Mouse (Mus musculus) thymus, postnatal 25 days (tissue): ENCODE data around the gene Rprd1b.

Experiments used
- DNase-seq: peaks from one replicate; pipeline ENCODE4 v3.0.0; 2022

Rprd1b gene

DNA sequence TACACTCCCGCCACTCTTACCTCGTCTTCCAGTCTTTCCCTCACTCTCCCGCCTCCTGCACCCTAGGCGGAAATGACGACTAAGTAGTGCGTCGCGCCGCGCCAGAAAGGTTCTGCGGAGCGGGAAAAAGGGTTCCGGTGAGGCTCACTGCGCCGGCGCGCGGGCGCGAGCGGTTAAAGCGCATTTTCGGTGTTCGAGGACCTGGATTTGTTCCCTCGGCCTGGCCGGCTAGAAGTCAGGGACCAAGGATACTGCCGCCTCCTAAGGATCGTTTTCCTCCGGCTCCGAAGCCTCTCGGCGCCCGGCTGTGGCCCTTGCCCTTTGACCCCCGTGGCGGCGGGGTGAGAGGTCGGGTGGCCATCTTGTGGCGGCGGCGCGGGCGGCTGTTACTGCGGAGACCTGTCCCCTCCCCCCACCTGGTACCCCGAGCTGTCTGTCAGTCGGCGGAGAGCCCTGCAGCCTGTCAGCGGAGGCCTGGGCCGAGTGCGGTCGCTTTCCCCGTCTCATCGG is at the start of gene Rprd1b, which contains the start of gene Tti1:
TSS of gene Rprd1b (plus strand) at position 144 of the 510 bp plus-strand sequence.
TSS of gene Tti1 (minus strand) at position 80 of the 510 bp plus-strand sequence.
- DNase-seq = peak; percentile 94

DNA sequence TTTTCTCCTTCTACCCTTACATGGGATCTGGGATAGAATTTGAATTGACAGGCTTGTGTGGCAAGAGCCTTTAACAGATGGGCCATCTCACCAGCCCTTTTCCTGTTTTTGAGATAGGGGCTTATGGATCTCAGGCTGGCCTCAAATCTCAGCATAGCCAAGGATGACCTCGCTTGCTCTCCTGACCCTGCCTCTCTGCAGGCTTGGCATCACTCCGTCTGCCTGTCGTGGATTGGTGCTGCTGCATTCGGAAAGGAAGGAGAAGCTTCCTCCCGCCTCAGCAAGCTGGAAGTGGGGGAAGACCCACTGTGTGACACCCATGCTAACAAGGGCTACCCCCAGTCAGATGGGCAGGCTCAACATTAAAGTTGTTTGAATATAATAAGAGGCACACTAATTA is 49.1 kb upstream of the Rprd1b start:
- no peak for DNase-seq

DNA sequence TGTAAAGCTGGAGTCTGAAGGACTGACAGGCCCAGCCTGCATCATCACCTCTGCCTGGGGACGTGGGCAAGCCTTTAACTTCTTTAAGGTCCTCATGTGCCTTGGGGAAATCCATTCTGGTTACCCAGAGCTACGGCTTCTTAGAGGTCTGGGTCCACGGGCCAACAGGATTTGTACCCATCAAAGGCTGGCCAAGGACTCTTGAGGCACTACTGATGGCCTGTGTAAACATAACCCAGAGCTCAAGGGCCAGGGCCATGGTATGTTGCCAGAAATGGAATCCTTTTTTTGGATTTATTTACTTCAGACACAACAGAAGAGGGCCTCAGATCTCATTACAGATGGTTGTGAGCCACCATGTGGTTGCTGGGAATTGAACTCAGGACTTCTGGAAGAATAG is 45.6 kb upstream of the Rprd1b start:
- DNase-seq = no peak

DNA sequence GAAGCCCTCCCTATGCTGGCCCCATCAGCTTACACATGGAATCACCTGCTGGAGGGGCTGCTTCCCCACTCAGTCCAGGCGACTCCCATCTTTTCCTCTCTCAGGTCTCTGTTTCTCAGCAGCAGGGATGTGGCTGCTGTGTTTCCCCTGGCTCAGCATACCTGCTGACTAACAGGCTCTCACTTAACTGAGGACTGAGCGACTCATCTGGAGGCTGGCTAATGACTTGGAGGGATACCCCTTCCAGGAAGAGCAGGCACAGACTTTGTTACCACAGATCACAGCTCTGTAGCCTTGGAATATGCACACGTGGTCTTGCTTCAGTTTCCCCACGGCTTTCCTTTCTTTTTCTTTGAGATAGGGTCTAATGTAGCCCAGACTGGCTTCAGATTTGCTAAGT is 45.0 kb upstream of the Rprd1b start:
- no peak for DNase-seq

DNA sequence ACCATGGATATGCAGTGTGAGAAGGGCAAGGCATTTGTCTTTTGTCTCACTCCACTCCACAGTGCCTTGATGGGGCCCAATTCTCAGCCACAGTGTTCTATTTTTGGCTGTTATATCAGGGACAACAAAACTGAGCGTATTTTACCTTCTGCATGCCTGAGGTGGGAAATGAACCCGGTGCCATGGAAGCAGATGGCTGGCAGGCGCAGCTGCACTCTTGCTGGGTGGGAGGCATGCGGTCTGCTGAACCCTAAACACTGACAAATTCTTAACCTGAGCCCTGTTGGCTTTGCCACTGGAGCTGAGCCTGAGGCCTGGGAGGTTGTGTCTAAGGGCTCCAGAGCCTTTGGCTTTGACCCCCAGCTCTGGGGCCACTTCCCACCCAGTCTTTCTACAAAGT is 42.7 kb upstream of the Rprd1b start:
- no peak for DNase-seq

DNA sequence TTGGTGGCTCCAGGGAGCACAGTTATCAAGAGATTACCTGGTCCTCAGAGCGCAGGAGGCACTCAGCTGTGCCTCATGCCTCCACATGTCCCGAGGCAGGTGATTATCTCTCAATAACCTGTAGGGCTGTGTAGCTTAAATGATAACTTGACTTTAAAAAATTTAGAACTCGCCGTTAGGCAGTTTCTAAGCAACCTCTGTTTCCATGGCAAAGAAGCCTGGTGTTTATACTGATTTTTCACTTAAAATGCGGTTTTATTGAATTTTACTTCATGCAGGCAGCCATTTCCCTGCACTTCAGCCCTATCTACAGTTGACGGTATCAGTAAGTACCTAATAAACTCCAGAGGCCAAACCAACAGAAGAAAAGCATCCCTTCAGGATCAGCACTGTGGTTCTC is 42.1 kb upstream of the Rprd1b start:
- DNase-seq = no peak

DNA sequence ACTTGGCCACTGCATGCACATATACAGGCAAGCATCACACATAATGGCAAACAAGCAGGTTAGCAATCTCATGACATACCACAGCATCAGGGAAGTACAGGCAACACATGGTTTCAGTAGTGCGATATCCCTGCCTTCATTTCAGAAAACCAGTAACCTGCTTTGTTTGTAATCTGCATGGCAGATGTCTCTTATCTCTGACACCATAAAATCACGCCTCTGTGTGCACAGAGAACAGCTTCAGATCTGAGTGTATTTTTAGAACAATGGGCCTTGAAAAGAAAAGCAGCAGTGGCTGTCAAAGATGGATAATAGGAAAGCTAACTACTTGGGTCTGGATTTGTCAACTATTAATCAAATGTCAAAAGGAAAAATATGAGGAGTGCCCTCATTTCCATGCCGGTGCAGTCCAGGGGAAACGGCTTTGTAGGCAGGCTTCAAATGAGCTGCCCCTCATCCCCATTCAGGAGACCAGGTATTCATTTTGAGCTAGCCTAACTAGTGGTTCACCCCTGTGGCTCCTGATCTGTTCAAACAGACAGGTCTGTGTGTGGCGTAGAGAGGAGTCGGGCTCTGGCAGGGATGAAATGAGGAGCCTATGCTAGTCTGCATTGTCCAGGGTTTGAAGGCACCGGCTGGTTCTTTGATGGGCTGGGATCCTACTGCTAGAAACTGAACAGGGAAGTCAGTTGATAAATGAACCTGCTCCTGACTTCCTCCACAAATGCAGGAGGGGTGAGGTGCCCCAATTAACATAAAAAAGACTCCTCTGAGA is 39.7 kb upstream of the Rprd1b start:
- DNase-seq = no peak

DNA sequence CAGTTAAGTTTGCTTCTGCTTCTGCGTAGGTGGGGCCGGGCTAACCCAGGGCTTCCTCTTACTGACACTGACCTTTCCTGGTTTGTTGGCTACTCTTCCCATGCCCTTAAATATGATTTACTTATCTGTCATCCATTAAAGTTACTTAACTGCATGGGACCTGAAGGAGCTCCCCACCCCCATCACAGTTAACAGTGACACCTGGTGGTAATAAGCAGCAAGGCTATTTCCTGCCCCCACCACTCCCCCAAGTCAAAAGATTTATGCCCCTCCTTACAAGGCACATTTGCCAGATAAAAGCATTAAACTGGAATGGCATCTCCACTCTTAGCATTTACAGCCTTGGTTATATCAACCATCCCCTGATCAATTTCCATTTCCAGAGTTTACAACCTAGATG is 38.4 kb upstream of the Rprd1b start:
- no peak for DNase-seq

DNA sequence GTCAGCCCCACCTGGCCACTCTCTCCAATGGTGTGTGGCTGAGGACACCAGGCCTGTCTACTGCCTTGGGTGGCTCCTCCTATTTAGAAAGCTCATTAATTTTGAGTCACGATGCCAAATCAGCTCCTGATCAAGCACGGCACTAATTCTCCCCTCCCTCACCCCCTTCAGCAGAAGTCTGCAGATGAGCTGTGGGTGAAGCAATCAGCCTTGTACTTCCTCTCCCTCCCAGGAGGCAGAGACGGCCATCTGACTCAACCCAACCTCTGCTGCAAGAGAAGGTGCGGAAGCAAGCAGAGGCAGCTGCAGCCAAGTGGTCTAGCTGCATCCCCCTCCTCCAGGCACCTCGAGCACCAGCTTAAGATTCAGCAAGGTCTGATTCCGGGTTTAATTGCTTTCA is 37.3 kb upstream of the Rprd1b start:
- no peak for DNase-seq

DNA sequence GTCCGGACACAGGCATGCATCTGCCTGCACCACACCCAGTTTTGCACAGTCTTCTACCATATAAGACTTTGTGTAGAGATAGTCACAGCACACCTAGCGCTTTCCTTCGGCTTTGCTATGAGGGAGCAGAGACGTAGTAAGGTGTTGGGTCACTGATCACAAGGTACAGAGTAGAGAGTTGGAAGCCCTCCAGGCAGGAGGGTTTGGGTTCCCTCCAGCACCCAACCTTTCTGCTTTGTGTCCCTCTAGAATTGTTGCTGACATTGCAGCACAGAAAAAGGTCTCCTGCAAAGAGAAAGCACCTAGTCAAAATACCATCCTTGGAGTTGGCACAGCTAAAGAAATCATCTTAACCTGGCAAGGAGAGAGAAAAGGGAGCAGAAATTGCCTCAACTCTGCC is 35.8 kb upstream of the Rprd1b start:
- DNase-seq = no peak

DNA sequence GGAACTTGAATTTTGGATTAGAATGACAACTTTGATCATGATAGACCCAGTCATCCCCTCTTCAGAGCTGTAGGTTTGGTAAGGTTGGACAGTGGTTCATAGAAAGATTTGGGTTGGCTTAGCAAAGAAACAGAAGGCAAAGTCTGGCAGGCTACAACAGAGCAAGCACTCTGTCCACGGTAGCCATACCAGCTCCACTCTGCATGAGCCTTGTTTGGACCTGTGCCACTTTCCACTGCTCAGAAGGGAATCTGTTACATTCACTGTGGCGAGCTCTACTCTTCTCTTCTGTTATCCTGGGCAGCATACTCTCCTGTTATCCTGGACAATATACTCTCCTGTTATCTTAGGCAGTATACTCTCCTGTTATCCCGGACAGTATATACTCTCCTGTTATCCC is 29.5 kb upstream of the Rprd1b start:
- no peak for DNase-seq

DNA sequence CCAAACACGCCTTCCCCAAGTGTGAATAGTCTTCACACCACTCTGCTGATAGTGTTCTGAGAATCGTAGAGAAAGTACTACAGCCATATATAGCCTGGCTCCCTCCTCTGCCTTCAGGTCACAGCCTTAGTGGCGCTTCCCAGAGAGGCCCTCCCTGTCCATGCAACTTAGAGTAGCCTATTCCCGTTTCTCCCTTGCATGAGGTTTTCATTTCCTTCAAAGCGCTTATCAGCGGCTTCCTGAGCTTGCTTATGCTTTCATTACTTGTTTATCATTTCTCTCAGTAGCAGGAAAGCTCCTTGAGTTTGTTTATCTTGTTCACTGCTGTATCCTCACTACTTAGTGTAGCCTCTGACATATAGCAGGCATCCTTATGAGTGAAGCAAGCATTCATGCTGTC is 23.7 kb upstream of the Rprd1b start:
- no peak for DNase-seq

DNA sequence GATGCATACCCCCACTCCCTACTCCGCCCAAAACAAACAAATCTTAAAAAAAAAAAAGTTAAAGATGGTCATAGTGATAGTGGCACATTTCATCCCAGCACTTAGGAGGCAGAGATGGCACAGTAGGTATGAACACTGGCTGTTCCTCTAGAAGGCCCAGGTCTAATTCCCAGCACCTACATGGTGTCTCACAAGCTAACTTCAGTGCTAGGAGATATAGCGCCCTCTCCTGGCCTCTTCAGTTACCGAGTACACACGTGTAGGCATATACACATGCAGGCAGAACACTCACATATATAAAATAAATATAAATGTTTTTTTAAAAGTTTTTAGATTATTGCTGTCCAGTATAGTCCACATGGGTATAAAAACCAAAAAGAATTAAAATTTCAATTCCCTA is 22.7 kb upstream of the Rprd1b start:
- DNase-seq = no peak

DNA sequence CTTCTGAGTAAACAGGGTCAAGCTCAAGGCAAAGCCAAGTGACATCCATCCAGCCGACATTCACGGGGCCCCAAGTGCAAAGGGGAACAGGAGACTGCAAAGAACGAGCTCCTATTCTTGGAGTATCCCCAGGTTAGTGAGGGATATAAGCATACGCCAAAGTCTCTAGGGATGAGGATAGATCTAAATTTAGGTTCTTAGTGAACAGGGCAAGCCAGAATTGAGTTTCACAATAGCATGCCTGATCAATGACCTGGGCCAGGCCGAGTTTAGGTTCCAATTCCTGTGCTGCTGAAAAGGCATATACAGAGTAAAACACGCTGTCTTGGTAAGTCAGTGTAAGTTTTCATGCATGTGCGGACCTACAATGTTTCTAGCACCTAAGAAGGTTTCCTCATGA is 18.9 kb upstream of the Rprd1b start:
- no peak for DNase-seq

DNA sequence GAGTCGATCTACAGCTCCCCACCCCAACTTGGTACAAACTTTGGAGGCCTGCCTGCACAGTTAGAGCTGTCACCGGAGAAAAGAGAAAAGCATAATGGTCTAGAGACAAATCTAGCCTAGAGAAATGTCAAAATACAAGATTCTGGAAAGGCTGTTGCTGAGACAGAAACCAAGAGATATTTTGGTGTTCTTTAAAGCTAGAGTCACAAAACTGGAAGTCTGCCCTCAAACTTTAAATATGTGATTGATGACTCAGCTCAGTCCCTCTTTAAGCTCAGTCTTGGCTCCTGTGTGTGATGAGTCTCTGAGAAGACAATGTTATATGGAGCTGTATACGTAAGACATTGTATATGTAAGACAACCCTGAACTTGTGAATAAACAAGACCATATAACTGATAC is 15.7 kb upstream of the Rprd1b start:
- no peak for DNase-seq

DNA sequence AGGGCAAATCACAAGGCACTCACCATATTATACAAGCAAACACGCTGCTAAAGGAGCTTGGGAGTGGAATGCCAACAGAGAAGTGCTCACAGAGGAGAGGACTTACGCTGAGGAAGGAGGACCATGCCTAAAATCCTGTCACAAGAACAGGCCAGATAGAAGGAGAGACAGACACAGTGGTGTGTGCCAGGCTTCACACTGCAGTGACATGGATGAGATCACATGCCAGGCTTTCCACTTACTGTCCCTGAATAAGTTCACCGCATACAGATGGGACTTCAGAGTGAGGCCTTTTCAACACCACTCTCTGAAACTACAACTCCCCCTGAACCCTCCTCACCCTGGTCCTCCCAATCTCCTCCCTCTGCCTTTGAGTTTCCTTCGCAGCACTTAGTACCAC is 11.0 kb upstream of the Rprd1b start:
- DNase-seq = no peak

DNA sequence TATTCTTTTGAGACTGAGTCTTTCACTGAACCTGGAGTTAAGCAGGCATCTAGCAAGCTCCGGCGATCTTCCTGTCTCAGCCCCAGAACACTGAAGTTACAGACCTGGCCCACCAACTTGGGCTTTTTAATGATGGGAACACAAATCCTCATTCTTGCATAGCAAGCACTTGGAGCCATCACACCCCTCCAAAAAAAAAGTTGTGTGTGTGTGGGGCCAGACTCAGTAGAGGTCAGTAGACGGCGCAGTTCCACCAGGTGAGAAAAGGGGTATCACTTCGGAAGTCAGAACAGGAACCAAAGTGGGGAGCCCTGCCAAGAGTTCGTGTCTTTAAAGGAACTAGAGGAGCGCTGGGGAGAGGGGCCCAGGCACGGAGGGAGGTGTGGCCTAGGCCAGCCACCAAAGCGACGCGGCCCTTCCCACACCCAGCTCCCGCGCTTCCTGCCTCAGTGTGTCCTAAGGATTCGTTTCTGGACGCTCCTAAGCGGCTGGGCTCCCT is 393 bp upstream of the Rprd1b start:
- no peak for DNase-seq

DNA sequence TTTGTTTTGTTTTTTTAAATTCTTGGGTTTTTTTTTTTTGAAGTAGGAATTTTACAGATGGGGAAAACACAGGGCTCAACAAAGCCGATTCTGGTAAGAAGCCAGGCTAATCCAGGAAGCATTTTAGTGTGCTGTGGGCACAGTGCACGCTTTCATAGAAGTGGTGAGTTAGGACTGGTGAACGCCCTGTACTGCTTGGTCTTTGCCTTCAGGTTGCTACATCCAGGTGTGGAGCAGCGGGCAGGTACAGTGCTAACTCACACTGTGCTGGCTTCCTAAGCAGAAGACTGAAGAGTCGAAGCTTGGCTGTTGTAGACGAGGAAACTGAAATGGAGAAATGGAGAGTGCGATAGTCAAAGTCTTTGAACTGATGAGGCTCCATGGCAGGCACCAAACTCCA is 1.7 kb downstream of the Rprd1b start:
- DNase-seq = no peak

DNA sequence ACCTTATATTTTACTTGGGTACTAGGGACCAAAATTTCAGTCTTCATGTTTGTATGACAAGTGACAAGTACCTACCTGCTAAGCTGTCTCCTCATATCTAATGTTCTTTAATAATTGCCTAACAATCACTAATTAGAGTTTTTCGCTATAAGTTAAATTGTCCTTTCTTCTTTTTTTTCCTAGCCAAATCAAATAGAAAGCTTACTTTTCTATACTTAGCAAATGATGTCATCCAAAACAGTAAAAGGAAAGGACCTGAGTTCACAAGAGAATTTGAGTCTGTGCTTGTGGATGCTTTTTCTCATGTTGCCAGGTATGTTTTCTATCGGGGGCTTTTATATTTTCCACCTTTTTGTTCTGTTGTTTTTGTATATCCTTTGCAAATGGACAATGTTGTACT is 7.5 kb downstream of the Rprd1b start:
- no peak for DNase-seq

DNA sequence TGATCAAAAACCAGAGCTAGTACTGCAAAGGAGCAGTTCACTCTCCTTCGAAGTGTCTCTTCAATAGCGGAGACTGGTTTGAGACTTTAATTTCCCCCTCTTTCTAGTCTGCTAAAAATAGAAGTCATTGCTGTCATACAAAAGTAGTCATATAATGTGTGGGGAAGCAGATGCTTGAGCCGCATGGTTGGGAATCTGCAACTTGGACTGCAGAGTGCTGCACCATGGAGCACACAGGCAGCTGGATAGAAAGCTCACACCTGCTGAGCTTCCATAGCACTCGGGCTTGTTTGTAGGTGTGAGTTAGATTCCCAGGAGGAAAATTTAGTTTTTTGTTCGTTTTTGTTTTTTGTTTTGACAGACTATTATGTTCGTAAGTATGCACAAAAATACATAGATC is 8.1 kb downstream of the Rprd1b start:
- DNase-seq = no peak

DNA sequence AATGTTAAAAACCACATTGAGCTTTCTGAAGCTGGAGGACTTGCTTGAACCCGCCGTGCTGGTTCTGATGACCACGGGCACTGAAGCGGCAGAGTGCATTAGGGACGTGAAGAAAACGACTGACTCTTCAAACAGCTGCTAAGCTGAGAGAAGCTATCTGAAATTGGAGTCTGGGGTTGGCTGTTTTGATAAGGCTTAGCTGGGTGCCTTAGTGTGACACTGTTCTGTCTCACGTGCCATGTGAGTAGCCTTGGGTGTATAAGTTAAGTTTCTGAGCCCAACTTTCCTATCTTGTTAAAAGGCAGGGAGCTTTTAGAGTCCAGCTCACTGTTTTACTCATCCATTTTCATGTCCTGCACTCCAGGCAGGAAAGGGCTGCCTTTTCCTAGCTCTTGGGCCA is 8.7 kb downstream of the Rprd1b start:
- no peak for DNase-seq

DNA sequence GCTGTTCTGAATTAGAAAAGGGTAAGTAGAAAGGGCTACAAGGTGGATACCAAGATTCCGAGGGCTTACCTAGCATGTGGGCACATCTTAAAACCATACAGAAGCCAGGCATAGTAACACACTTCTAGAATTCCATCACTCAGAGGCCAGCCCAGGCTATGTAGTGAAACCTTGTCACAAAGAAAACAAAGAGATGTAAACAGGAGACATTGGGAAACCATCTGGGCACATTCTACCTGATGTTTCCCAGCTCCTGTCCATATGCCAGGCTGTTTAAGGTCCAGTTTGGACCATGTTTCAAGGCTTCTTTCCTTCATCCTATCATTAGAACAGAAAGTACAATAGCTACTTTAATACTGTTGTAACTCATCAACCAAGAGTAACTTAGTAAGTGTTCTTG is 9.3 kb downstream of the Rprd1b start:
- DNase-seq = no peak

DNA sequence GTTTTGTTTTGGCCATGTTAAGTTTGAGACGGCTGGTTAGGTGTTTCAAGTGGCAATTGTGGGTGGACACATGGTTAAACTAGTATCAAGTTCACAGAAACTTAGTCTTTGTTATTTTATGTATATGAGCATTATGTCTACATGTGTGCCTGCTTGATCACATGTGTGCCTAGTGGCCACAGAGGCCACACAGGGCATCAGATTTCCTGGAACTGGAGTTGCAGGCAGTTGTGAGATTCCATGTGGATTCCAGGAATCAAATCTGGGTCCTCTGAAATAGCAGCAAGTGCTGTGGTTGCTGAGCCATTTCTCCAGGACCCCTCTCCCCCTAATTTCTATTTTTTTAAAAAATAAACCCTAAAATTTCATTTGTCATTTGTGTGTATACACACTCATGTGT is 11.4 kb downstream of the Rprd1b start:
- no peak for DNase-seq

DNA sequence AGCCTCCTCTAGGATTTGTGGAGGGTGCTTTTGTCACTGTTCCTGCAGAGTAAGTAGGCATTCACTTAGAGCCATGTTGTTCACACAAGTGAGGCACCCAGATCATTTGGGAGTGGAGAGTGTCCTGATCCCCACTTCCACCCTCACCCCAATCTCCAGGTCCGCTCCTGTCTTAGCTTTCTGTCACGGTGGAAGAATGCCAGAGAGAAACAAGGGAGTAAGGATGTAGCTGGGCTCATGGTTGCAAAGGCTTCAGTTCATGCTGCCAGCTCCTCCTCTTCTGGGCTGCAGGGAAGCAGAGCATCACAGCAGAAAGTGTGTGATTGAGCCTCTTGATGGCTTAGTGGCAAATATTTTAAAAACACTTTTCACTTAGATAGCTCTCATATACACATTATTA is 12.1 kb downstream of the Rprd1b start:
- no peak for DNase-seq

DNA sequence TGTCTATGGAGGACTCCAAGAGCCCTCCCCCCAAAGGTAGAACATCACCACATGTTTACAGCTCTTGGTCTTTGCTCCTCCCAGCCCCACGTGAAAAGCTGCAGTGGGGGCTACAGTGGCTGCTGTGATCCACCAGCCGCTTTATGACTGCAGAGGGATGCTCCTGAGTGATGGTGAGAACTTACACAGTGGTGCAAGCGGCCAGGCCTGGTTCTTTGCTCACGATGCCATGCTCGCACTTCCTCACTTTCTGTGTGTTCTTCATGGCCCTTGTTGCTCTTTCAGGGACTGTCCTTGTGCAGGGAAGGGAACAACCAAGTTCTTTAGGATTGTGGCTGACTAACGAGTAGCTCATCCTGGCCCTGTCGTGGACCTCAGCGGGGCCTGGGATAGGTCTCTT is 15.2 kb downstream of the Rprd1b start:
- no peak for DNase-seq
